Mouse (Mus musculus): Measurements from ENCODE around the gene Stx5a. TPM values are rescaled to one million over a fixed set of nuclear protein-coding genes. Genes with fewer than 3 reads are reported as not detected.

Gene Stx5a
- polyA plus RNA-seq, 1 experiment = 49.5 TPM

DNA sequence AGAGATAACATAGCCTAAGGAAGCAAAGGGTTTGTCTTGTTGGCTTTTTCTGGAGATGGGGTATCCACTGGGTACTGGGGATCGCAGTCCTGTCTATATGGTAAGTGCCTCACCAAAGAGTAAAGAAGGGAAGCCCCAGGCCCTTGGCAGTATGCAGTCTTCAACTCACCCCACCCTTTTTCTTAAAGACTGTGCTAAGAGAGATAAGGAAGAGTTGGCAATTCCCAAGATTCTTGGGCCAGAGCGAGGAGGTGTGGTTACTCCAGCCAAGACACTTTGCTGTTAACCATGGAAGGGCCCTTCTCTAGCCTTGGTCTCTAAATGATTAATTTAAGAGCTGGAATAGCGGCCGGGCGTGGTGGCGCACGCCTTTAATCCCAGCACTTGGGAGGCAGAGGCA is 34.3 kb upstream of the Stx5a start:
- no peak for TF ChIP-seq MAX (IDR thresholded peaks at IDR 0.05; ENCODE audit: low read depth)
- no peak for TF ChIP-seq USF1 (IDR thresholded peaks at IDR 0.05; ENCODE audit: low read depth)
- TF ChIP-seq POLR2AphosphoS2 (IDR thresholded peaks at IDR 0.05; ENCODE audit: insufficient read length, low read depth) = no peak
- no peak for TF ChIP-seq POLR2A (IDR thresholded peaks at IDR 0.05; ENCODE audit: insufficient read length, low read depth)
- no peak for TF ChIP-seq CEBPB (IDR thresholded peaks at IDR 0.05; ENCODE audit: insufficient read depth, poor library complexity, severe bottlenecking)
- no peak for TF ChIP-seq MYOD1 (IDR thresholded peaks at IDR 0.05; ENCODE audit: control insufficient read depth in 1 of 3, insufficient read length in 2 of 3, low read depth in 2 of 3)
- no peak for TF ChIP-seq REST (IDR thresholded peaks at IDR 0.05; ENCODE audit: insufficient read depth, insufficient read length)
- TF ChIP-seq TCF12 (IDR thresholded peaks at IDR 0.05; ENCODE audit: insufficient read depth, poor library complexity, severe bottlenecking) = no peak
- no peak for TF ChIP-seq TCF3 (IDR thresholded peaks at IDR 0.05; ENCODE audit: insufficient read length, low read depth)
- TF ChIP-seq E2F4 (IDR thresholded peaks at IDR 0.05; ENCODE audit: insufficient read depth) = no peak
- TF ChIP-seq SRF (IDR thresholded peaks at IDR 0.05; ENCODE audit: control insufficient read depth, insufficient read length, low read depth) = no peak
- no peak for TF ChIP-seq MYOG (IDR thresholded peaks at IDR 0.05; ENCODE audit: control insufficient read depth in 1 of 3, insufficient read depth in 1 of 3, insufficient read length in 2 of 3, low read depth in 2 of 3)
- Histone ChIP-seq H3K27me3 (ENCODE audit: control insufficient read depth, insufficient read depth, insufficient read length) (no peaks in the 10 kb centered on the region), H3K79me2 (ENCODE audit: control insufficient read depth, insufficient read depth) (peaks cover 26% of the 10 kb centered on the region), H3ac (ENCODE audit: control insufficient read depth, insufficient read length) (no peak overlapping the region), H3K4me3 (no peak overlapping the region), H3K36me3 (ENCODE audit: control insufficient read depth, insufficient read depth) (peaks cover 53% of the 10 kb centered on the region), H3K4me2 (ENCODE audit: low read depth) (no peak overlapping the region)

- TF ChIP-seq POLR2A (IDR thresholded peaks at IDR 0.05; ENCODE audit: insufficient read length, low read depth) (peak; percentile 47), USF1 (IDR thresholded peaks at IDR 0.05; ENCODE audit: low read depth) (no peak), POLR2AphosphoS2 (IDR thresholded peaks at IDR 0.05; ENCODE audit: insufficient read length, low read depth) (peak; percentile 58), CEBPB (IDR thresholded peaks at IDR 0.05; ENCODE audit: insufficient read depth, poor library complexity, severe bottlenecking) (no peak), SRF (IDR thresholded peaks at IDR 0.05; ENCODE audit: control insufficient read depth, insufficient read length, low read depth) (no peak), E2F4 (IDR thresholded peaks at IDR 0.05; ENCODE audit: insufficient read depth) (no peak), TCF12 (IDR thresholded peaks at IDR 0.05; ENCODE audit: insufficient read depth, poor library complexity, severe bottlenecking) (no peak), REST (IDR thresholded peaks at IDR 0.05; ENCODE audit: insufficient read depth, insufficient read length) (no peak), TCF3 (IDR thresholded peaks at IDR 0.05; ENCODE audit: insufficient read length, low read depth) (no peak)
- peaks cover 45% of the 10 kb centered on the region for H3K79me2 ChIP-seq (ENCODE audit: control insufficient read depth, insufficient read depth)
- no peak overlapping the region for H3ac ChIP-seq (ENCODE audit: control insufficient read depth, insufficient read length)
- H3K36me3 ChIP-seq (ENCODE audit: control insufficient read depth, insufficient read depth) = peaks cover 59% of the 10 kb centered on the region
- no peaks in the 10 kb centered on the region for H3K27me3 ChIP-seq (ENCODE audit: control insufficient read depth, insufficient read depth, insufficient read length)
- H3K4me2 ChIP-seq (ENCODE audit: low read depth) = no peak overlapping the region
- H3K4me3 ChIP-seq = no peak overlapping the region
Observed at GRCm38 (mm10) chr19:8708954-8709353, 32.3 kb upstream of the Stx5a start.

DNA sequence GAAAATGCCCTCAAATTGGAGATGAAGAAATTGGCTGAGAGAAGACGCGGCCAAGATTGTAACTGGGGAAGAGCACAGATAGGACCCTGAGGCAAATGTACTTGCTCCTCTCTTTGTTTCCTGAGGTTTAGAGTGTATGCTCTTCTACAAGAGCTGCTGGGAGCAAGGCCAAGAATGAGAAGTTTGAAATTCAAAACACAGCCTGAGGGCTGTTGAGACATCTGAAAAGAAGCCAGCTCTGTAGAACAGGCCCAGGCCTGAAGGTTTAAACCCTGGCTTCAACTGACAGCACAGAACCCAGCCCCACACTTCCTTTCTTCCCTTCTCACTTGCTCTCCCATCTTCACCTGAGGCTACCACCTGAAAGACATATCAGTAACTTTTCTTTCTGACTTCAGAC is 31.2 kb upstream of the Stx5a start:
- no peaks in the 10 kb centered on the region for H3K27me3 ChIP-seq (ENCODE audit: control insufficient read depth, insufficient read depth, insufficient read length)
- H3K36me3 ChIP-seq (ENCODE audit: control insufficient read depth, insufficient read depth) = peaks cover 59% of the 10 kb centered on the region
- H3K4me3 ChIP-seq = peak overlapping the region; percentile 93

DNA sequence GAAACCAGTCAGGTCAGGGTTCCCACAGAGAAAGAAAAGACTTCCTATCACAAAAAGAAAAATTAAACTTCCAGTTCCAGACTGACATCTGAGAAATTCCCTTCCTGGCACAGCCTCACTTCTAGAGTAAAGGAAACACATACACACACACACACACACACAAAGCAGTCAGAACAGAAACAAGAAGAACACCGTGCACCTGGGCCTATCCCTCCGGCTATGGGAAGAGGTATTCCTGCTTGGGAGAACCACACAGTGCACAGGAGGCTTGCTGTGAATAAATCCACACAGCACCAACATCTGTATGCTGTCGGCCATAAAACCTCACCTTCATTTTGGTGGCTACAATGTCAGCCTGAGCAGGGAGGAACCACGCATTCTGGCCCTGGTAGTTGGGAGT is 29.7 kb upstream of the Stx5a start:
- peak overlapping the region; percentile 36 for H3ac ChIP-seq (ENCODE audit: control insufficient read depth, insufficient read length)
- H3K4me2 ChIP-seq (ENCODE audit: low read depth) = peak overlapping the region; percentile 95
- no peaks in the 10 kb centered on the region for H3K27me3 ChIP-seq (ENCODE audit: control insufficient read depth, insufficient read depth, insufficient read length)
- peaks cover 59% of the 10 kb centered on the region for H3K36me3 ChIP-seq (ENCODE audit: control insufficient read depth, insufficient read depth)
- peak overlapping the region; percentile 93 for H3K4me3 ChIP-seq
- H3K79me2 ChIP-seq (ENCODE audit: control insufficient read depth, insufficient read depth) = peaks cover 60% of the 10 kb centered on the region
- TF ChIP-seq MAX (IDR thresholded peaks at IDR 0.05; ENCODE audit: low read depth) = no peak
- no peak for TF ChIP-seq SRF (IDR thresholded peaks at IDR 0.05; ENCODE audit: control insufficient read depth, insufficient read length, low read depth)
- TF ChIP-seq TCF3 (IDR thresholded peaks at IDR 0.05; ENCODE audit: insufficient read length, low read depth) = no peak
- TF ChIP-seq CEBPB (IDR thresholded peaks at IDR 0.05; ENCODE audit: insufficient read depth, poor library complexity, severe bottlenecking) = no peak
- TF ChIP-seq MYOD1 (IDR thresholded peaks at IDR 0.05; ENCODE audit: control insufficient read depth in 1 of 3, insufficient read length in 2 of 3, low read depth in 2 of 3) = no peak
- no peak for TF ChIP-seq USF1 (IDR thresholded peaks at IDR 0.05; ENCODE audit: low read depth)
- TF ChIP-seq POLR2A (IDR thresholded peaks at IDR 0.05; ENCODE audit: insufficient read length, low read depth) = peak; percentile 18
- peak; percentile 78 for TF ChIP-seq POLR2AphosphoS2 (IDR thresholded peaks at IDR 0.05; ENCODE audit: insufficient read length, low read depth)
- no peak for TF ChIP-seq REST (IDR thresholded peaks at IDR 0.05; ENCODE audit: insufficient read depth, insufficient read length)

More for the DNA sequence above, 31.2 kb upstream of the Stx5a start:
- Histone ChIP-seq H3K4me2 (ENCODE audit: low read depth) (peak overlapping the region; percentile 95), H3ac (ENCODE audit: control insufficient read depth, insufficient read length) (no peak overlapping the region), H3K79me2 (ENCODE audit: control insufficient read depth, insufficient read depth) (peaks cover 56% of the 10 kb centered on the region)
- TF ChIP-seq POLR2AphosphoS2 (IDR thresholded peaks at IDR 0.05; ENCODE audit: insufficient read length, low read depth) (peak; percentile 42), MYOG (IDR thresholded peaks at IDR 0.05; ENCODE audit: control insufficient read depth in 1 of 3, insufficient read depth in 1 of 3, insufficient read length in 2 of 3, low read depth in 2 of 3) (no peak), MYOD1 (IDR thresholded peaks at IDR 0.05; ENCODE audit: control insufficient read depth in 1 of 3, insufficient read length in 2 of 3, low read depth in 2 of 3) (no peak)
